Mouse (Mus musculus) CH12.LX (cell line): ENCODE results near the gene Hdac11. TPM values are rescaled to one million over a fixed set of nuclear protein-coding genes. Genes with fewer than 3 reads are reported as not detected.

Experiments used
- DNase-seq: peaks from one replicate; pipeline ENCODE4 v3.0.0-alpha.2; 2013; ENCODE audit errors: extremely low read depth
- H3K27ac ChIP-seq: 2 replicates; pipeline ENCODE4 v1.5.1; 2012; ENCODE audit warnings: low read depth, mild to moderate bottlenecking, control low read depth, moderate library complexity; ENCODE audit not compliant: insufficient read depth
- H3K27me3 ChIP-seq: replicated peaks from 2 replicates; pipeline ENCODE3; 2012; ENCODE audit warnings: inconsistent platforms
- H3K36me3 ChIP-seq, 2 experiments: replicated peaks in 1 of 2; 2 replicates each; pipeline versions ENCODE3 to v1.6.1; 2012; ENCODE audit warnings: inconsistent platforms in 1 of 2, low read length in 1 of 2, mild to moderate bottlenecking in 1 of 2, mixed read lengths in 1 of 2, moderate library complexity in 1 of 2; ENCODE audit not compliant: control insufficient read depth in 1 of 2, insufficient read depth in 1 of 2
- H3K4me1 ChIP-seq, 2 experiments: 2 replicates each; pipeline ENCODE4 v1.6.1; 2012; ENCODE audit warnings: inconsistent platforms in 1 of 2, moderate library complexity in 1 of 2; ENCODE audit not compliant: insufficient read depth in 2 of 2, control insufficient read depth in 1 of 2
- H3K4me2 ChIP-seq: 2 replicates; pipeline ENCODE4 v1.6.1; 2012; ENCODE audit warnings: low read depth, mild to moderate bottlenecking, control low read depth; ENCODE audit not compliant: poor library complexity, insufficient read depth, severe bottlenecking
- H3K4me3 ChIP-seq, 3 experiments: fragments of 150-350 bp in 1 of 3; sonication (generic) in 1 of 3; replicated peaks in 1 of 3; 2 replicates each; pipeline versions ENCODE3 to v1.5.1; 2011 to 2012; ENCODE audit warnings: low read depth in 2 of 3, low read length in 2 of 3, mild to moderate bottlenecking in 2 of 3, moderate library complexity in 2 of 3, control low read depth in 1 of 3, improper control_type of control experiment in 1 of 3, inconsistent platforms in 1 of 3, mixed read lengths in 1 of 3; ENCODE audit not compliant: poor library complexity in 1 of 3
- H3K79me2 ChIP-seq: replicated peaks from 2 replicates; pipeline ENCODE4 v1.6.1; 2012; ENCODE audit warnings: mild to moderate bottlenecking, moderate library complexity; ENCODE audit not compliant: control insufficient read depth, poor library complexity, insufficient read depth, severe bottlenecking; ENCODE audit errors: extremely low read depth
- H3K9ac ChIP-seq: 2 replicates; pipeline ENCODE4 v1.6.1; 2012; ENCODE audit warnings: low read depth, mild to moderate bottlenecking, control low read depth, moderate library complexity; ENCODE audit not compliant: insufficient read depth
- H3K9me3 ChIP-seq: replicated peaks from 2 replicates; pipeline ENCODE3; 2012; ENCODE audit warnings: low read length, inconsistent platforms, mixed read lengths
- BHLHE40 ChIP-seq: IDR thresholded peaks from 2 replicates; pipeline ENCODE4 v1.6.1; 2011; ENCODE audit warnings: mild to moderate bottlenecking, low read depth, low read length, improper control_type of control experiment
- CHD1 ChIP-seq: IDR thresholded peaks from 2 replicates; pipeline ENCODE4 v1.6.1; 2012; ENCODE audit warnings: low read depth, low read length, improper control_type of control experiment, inconsistent platforms
- E2F4 ChIP-seq: IDR thresholded peaks from 2 replicates; pipeline ENCODE4 v1.6.1; 2011; ENCODE audit warnings: low read depth, low read length, improper control_type of control experiment; ENCODE audit not compliant: insufficient replicate concordance
- GABPA ChIP-seq: IDR thresholded peaks from 2 replicates; pipeline ENCODE4 v1.6.1; 2012; ENCODE audit warnings: low read depth, low read length, improper control_type of control experiment, inconsistent platforms; ENCODE audit not compliant: insufficient replicate concordance
- JUN ChIP-seq: IDR thresholded peaks from 2 replicates; pipeline ENCODE4 v1.6.1; 2011; ENCODE audit warnings: low read depth, mild to moderate bottlenecking, low read length, improper control_type of control experiment, moderate library complexity; ENCODE audit not compliant: insufficient read depth
- JUND ChIP-seq: conservative IDR thresholded peaks from 2 replicates; pipeline ENCODE4 v1.6.1; 2011; ENCODE audit warnings: low read depth, low read length, improper control_type of control experiment
- KAT2A ChIP-seq: IDR thresholded peaks from 2 replicates; pipeline ENCODE4 v1.6.1; 2012; ENCODE audit warnings: low read length, improper control_type of control experiment, inconsistent platforms; ENCODE audit not compliant: insufficient replicate concordance
- MAFK ChIP-seq: IDR thresholded peaks from 2 replicates; pipeline ENCODE4 v1.6.1; 2011; ENCODE audit warnings: low read length, improper control_type of control experiment; ENCODE audit not compliant: insufficient replicate concordance
- MAX ChIP-seq: IDR thresholded peaks from 2 replicates; pipeline ENCODE4 v1.6.1; 2011; ENCODE audit warnings: low read length, improper control_type of control experiment
- MAZ ChIP-seq: IDR thresholded peaks from 2 replicates; pipeline ENCODE4 v1.6.1; 2012; ENCODE audit warnings: low read depth, mild to moderate bottlenecking, inconsistent platforms, low read length, improper control_type of control experiment, moderate library complexity
- MEF2A ChIP-seq: IDR thresholded peaks from 2 replicates; pipeline ENCODE4 v1.6.1; 2014; ENCODE audit warnings: low read depth, mild to moderate bottlenecking, inconsistent platforms, low read length, improper control_type of control experiment, borderline replicate concordance
- MYC ChIP-seq: IDR thresholded peaks from 2 replicates; pipeline ENCODE4 v1.6.1; 2011; ENCODE audit warnings: low read depth, mild to moderate bottlenecking, improper control_type of control experiment, low read length
- PAX5 ChIP-seq: IDR thresholded peaks from 2 replicates; pipeline ENCODE4 v1.6.1; 2012; ENCODE audit warnings: low read length, inconsistent platforms, mixed read lengths
- POLR2A ChIP-seq: IDR thresholded peaks from 2 replicates; pipeline ENCODE4 v1.6.1; 2011; ENCODE audit warnings: low read depth, mild to moderate bottlenecking, improper control_type of control experiment, low read length
- RAD21 ChIP-seq: IDR thresholded peaks from 2 replicates; pipeline ENCODE4 v1.6.1; 2011; ENCODE audit warnings: low read depth, mild to moderate bottlenecking, low read length, improper control_type of control experiment, moderate library complexity
- RCOR1 ChIP-seq: conservative IDR thresholded peaks from 2 replicates; pipeline ENCODE4 v1.6.1; 2012; ENCODE audit warnings: low read depth, mild to moderate bottlenecking, inconsistent platforms, low read length, improper control_type of control experiment
- USF2 ChIP-seq: conservative IDR thresholded peaks from 2 replicates; pipeline ENCODE4 v1.6.1; 2011; ENCODE audit warnings: low read depth, low read length, improper control_type of control experiment
- ZC3H11A ChIP-seq: IDR thresholded peaks from 2 replicates; pipeline ENCODE4 v1.6.1; 2012; ENCODE audit warnings: low read depth, mild to moderate bottlenecking, inconsistent platforms, low read length, improper control_type of control experiment
- ZKSCAN1 ChIP-seq: IDR thresholded peaks from 2 replicates; pipeline ENCODE4 v1.6.1; 2012; ENCODE audit warnings: low read depth, inconsistent platforms, low read length, improper control_type of control experiment, borderline replicate concordance
- ZMIZ1 ChIP-seq: IDR thresholded peaks from 2 replicates; pipeline ENCODE4 v1.6.1; 2012; ENCODE audit warnings: low read depth, mild to moderate bottlenecking, inconsistent platforms, low read length, improper control_type of control experiment
- ZNF384 ChIP-seq: IDR thresholded peaks from 2 replicates; pipeline ENCODE4 v1.6.1; 2012; ENCODE audit warnings: low read depth, low read length, improper control_type of control experiment, inconsistent platforms
- dilution Hi-C: fragments of 300-500 bp; cut with MboI; formaldehyde crosslinking; loops from 2 replicates; pipeline ENCODE4 v1.14.3; 2020; ENCODE audit warnings: low sequenced_read_pairs; ENCODE audit not compliant: extremely low pct_unique_long_range_greater_than_20kb, extremely low pct_ligation_motif_present
- in situ Hi-C: fragments of 300-500 bp; cut with MboI; formaldehyde crosslinking; loops from 3 replicates; pipeline ENCODE4 v1.14.3; 2019; ENCODE audit warnings: low sequenced_read_pairs, low pct_ligation_motif_present, low pct_unique_long_range_greater_than_20kb, mixed read lengths
- polyA plus RNA-seq: library from polyadenylated mRNA; unstranded; fragments of >175 nt; gene quantifications from 2 replicates; pipeline ENCODE4 v1.2.1, GENCODE M21; 2012; ENCODE audit warnings: low read depth; ENCODE audit not compliant: insufficient read length
- total RNA-seq, 2 experiments: library from RNA; depleted of rRNA; stranded (reverse); fragments of 300-350 nt in 1 of 2; fragments of >200 nt in 1 of 2; gene quantifications; 2 replicates each; pipeline ENCODE4 v1.2.3; 2012 to 2014

Gene Hdac11
- total and polyA plus RNA-seq, 3 experiments: 0.53 to 2.1 TPM; not detected in 1

DNA sequence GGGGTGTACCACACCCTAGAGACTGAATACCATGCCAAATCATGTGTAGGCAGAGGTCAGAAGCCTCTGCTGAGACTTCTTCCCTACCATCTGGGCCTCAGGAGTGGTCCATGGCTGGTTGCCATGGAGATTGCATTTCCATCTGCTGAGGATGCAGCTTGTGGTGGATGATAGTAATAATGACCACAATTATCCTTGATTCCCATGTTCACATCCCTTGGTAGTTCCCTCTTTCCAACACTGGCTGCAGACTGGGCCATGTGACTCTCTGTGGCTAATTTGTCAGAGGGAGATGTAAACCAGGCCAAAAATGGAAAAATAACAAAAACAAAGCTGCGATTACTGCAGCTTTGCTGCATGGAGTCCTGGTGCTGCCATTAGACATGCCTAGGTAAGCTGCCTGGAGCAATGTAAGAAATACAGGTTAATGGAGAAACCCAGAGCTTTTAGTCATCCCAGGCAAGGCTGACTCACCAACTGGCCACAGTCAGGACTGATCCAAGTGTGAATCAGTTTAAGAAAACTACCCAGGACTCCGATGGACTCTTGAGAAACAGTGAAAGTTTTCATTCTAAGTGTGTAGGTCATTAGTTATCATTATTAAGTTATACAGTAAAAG, 9.2 kb upstream of the Hdac11 start:
- Histone ChIP-seq H3K4me1 (no peaks in the 10 kb centered on the region), H3K79me2 (no peaks in the 10 kb centered on the region), H3K9me3 (no peaks in the 10 kb centered on the region), H3K4me2 (no peak overlapping the region), H3K9ac (no peak overlapping the region), H3K36me3 (no peaks in the 10 kb centered on the region), H3K27me3 (peaks cover 20% of the 10 kb centered on the region), H3K27ac (no peak overlapping the region), H3K4me3 (no peak overlapping the region)
- no peak for TF ChIP-seq ZMIZ1
- no peak for TF ChIP-seq KAT2A
- no peak for TF ChIP-seq GABPA
- TF ChIP-seq JUN: no peak
- no peak for TF ChIP-seq ZNF384
- TF ChIP-seq MEF2A: no peak
- TF ChIP-seq RCOR1: no peak
- no peak for TF ChIP-seq ZKSCAN1
- no peak for TF ChIP-seq USF2
- no peak for TF ChIP-seq MAFK
- TF ChIP-seq ZC3H11A: no peak
- no peak for DNase-seq
- dilution Hi-C loops (no loop called here), in situ Hi-C loops (no loop called here)

DNA sequence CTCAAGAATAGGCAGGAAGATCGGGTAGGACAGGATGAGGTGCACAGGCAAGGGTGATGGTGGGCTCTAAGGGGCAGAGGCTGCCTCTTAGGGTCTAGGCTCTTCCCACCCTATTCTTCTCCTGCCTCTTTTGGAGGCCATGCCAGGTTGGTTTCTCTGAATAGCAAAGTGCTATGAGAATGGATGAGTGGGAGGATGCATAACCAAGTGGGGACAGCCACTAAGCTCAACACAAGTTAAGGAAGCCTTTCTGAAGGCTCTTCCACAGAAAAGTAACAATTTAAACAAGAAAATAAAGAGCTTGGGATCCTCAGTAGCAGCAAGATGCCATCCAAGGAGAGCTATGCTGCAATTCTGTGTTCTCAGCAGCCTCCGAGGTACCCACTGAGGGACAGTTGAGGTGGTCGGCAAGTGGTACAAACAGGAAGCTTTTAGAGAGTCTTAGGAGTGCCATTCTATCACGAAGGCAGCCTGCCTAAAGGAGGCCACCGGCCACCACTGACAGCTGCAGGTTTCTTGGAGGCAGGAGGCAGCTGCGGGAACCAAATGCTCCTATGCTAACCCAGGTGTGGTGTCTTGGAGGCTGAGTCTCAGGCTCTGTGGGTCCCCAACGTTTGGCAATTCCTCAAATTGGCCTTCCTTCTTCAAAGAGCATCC, 3.4 kb upstream of the Hdac11 start:
- H3K36me3 ChIP-seq: no peaks in the 10 kb centered on the region
- H3K9ac ChIP-seq: no peak overlapping the region
- TF ChIP-seq ZNF384: no peak
- TF ChIP-seq MAFK: no peak
- TF ChIP-seq KAT2A: no peak
- TF ChIP-seq RCOR1: no peak
- no peak for TF ChIP-seq JUND
- TF ChIP-seq MAZ: no peak
- TF ChIP-seq MAX: no peak
- TF ChIP-seq PAX5: no peak
- TF ChIP-seq CHD1: no peak
- no peak for TF ChIP-seq JUN
- no peak for TF ChIP-seq E2F4
- TF ChIP-seq POLR2A: no peak
- TF ChIP-seq RAD21: no peak
- no peak for TF ChIP-seq MYC
- no peak for TF ChIP-seq BHLHE40
- no peak for TF ChIP-seq ZC3H11A
- TF ChIP-seq, all 38 proteins: peak for 0
- H3K4me2 ChIP-seq: 0 out of 2 replicates have a peak overlapping the region, but pooled peaks have one; percentile 0
- H3K79me2 ChIP-seq: no peaks in the 10 kb centered on the region
- H3K27me3 ChIP-seq: peaks cover 65% of the 10 kb centered on the region
- H3K4me3 ChIP-seq: no peak overlapping the region
- DNase-seq: no peak
- no peak overlapping the region for H3K27ac ChIP-seq
- H3K9me3 ChIP-seq: no peaks in the 10 kb centered on the region
- peaks cover 6 to 11% of the 10 kb centered on the region in 2 experiments for H3K4me1 ChIP-seq
- dilution Hi-C loops: no loop called here
- in situ Hi-C loops: loop anchor here (25.0 kb wide), 1 partner anchor 259 kb away; the partner anchor contains the start of gene Wnt7a
